Mouse (Mus musculus) midbrain, embryonic 13.5 days (tissue): ENCODE results near the gene Sowahd. TPM values are rescaled to one million over a fixed set of nuclear protein-coding genes. Genes with fewer than 3 reads are reported as not detected.

Experiments used
- polyA plus RNA-seq: library from polyadenylated mRNA; unstranded; fragments of >200 nt; fragmentation: Nextera tagmentation; extraction: Ambion mirVana; gene quantifications from 2 replicates; pipeline ENCODE4 v1.2.1, GENCODE M21; 2015

Sowahd gene
- polyA plus RNA-seq, 1 experiment from 2014 or later = not detected

Other genes starting within 250 kb of the Sowahd start
- gene Ube2a, start 174.9 kb upstream of the Sowahd start, polyA plus RNA-seq = 117 and 121 TPM in 2 replicates
- 18.9 and 21.6 TPM in 2 replicates for gene C330007P06Rik, start 174.7 kb upstream of the Sowahd start, polyA plus RNA-seq
- gene Nkrf, start 145.9 kb upstream of the Sowahd start, polyA plus RNA-seq = 12.4 and 14.6 TPM in 2 replicates
- 67.0 and 68.5 TPM in 2 replicates for gene Sept6, start 57.1 kb upstream of the Sowahd start, polyA plus RNA-seq
- gene Rpl39, start 36.6 kb downstream of the Sowahd start, polyA plus RNA-seq = 354 and 378 TPM in 2 replicates
- gene Upf3b, start 61.5 kb downstream of the Sowahd start, polyA plus RNA-seq = 35.8 and 37.2 TPM in 2 replicates
- gene Nkap, start 78.0 kb downstream of the Sowahd start, polyA plus RNA-seq = 23.7 and 26.3 TPM in 2 replicates
- 0.14 and 0.42 TPM in 2 replicates for gene Akap14, start 120.0 kb downstream of the Sowahd start, polyA plus RNA-seq
- 624 and 640 TPM in 2 replicates for gene Ndufa1, start 142.3 kb downstream of the Sowahd start, polyA plus RNA-seq
- 16.0 and 16.3 TPM in 2 replicates for gene Rnf113a1, start 142.4 kb downstream of the Sowahd start, polyA plus RNA-seq
- gene Gm9, start 162.2 kb downstream of the Sowahd start, polyA plus RNA-seq = not detected in 2 replicates
- not detected in 2 replicates for gene Rhox1, start 173.4 kb downstream of the Sowahd start, polyA plus RNA-seq
- not detected in 2 replicates for gene Rhox2a, start 196.1 kb downstream of the Sowahd start, polyA plus RNA-seq
- not detected in 2 replicates for gene Rhox3a, start 201.1 kb downstream of the Sowahd start, polyA plus RNA-seq
- not detected in 2 replicates for gene Rhox4a, start 216.5 kb downstream of the Sowahd start, polyA plus RNA-seq